Mouse (Mus musculus): Measurements from ENCODE around the gene Agrp. TPM values are rescaled to one million over a fixed set of nuclear protein-coding genes. Genes with fewer than 3 reads are reported as not detected.
"Not testable (repeated sequence)": the region's sequence is repeated elsewhere in the genome, so short reads cannot be mapped to it uniquely, and the experiment has no call there.

Gene Agrp
- polyA plus RNA-seq, 1 experiment from 2014 or later: 0.89 TPM

DNA sequence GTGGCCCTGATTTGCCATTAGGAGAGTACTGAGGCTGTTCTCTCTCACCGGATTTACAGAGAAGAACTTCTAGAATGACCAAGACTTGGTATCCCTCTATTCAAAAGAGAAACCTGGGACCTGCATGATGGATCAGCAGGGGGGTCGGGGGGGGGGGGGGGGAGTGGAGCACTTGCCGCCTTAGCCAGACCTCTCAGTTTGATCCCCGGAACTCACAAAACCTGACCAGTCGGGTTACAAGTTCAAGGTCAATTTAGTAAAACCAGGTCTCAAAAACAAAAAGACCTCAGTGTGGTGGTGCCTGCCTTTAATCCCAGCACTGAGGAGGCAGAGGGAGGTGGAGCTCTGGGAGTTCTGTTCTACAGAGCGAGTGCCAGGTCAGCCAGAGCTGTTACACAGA lies 62.5 kb downstream of the Agrp start:
- Histone ChIP-seq H3K9ac (no peak overlapping the region), H3K27ac (ENCODE audit: low read depth) (no peak overlapping the region), H3K9me3 (ENCODE audit: low read depth, low read length) (no peaks in the 10 kb centered on the region), H3K4me2 (no peak overlapping the region), H3K4me3 (ENCODE audit: low read depth, low read length) (no peak overlapping the region), H3K27me3 (ENCODE audit: insufficient read depth, low read length) (no peaks in the 10 kb centered on the region), H3K36me3 (ENCODE audit: insufficient read depth) (no peaks in the 10 kb centered on the region), H3K4me1 (ENCODE audit: insufficient read depth) (no peaks in the 10 kb centered on the region)
- 39% methylated on average over 6 of the region's 6 CpGs for WGBS
- no peak for ATAC-seq (ENCODE audit: insufficient read depth)
- TF ChIP-seq CTCF (IDR thresholded peaks at IDR 0.05; ENCODE audit: low read depth): no peak
- no peak for DNase-seq

DNA sequence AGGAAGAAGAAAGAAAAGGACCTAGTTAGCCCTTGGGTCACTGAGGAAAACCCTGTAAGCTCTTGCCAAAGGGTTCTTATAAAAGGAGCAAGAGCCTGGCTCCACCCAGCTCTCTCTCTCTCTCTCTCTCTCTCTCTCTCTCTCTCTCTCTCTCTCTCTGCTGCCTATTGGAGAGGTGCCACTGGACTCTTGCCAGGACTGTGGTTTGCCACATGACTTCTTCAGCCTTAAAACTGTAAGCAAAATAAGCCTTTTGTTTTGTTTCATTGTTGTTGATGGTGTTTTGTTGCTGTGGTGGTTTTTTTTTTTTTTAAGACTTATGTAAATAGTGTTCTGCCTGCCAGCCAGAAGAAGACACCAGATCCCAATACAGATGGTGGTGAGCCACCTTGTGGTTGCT lies 63.8 kb downstream of the Agrp start:
- Histone ChIP-seq H3K4me3 (ENCODE audit: low read depth, low read length) (no peak overlapping the region), H3K36me3 (ENCODE audit: insufficient read depth) (no peaks in the 10 kb centered on the region), H3K27me3 (ENCODE audit: insufficient read depth, low read length) (no peaks in the 10 kb centered on the region), H3K9me3 (ENCODE audit: low read depth, low read length) (no peaks in the 10 kb centered on the region), H3K4me2 (no peak overlapping the region), H3K27ac (ENCODE audit: low read depth) (no peak overlapping the region), H3K9ac (no peak overlapping the region), H3K4me1 (ENCODE audit: insufficient read depth) (no peaks in the 10 kb centered on the region)
- DNase-seq (peak; percentile 75), ATAC-seq (ENCODE audit: insufficient read depth) (no peak)
- TF ChIP-seq CTCF (IDR thresholded peaks at IDR 0.05; ENCODE audit: low read depth): no peak

DNA sequence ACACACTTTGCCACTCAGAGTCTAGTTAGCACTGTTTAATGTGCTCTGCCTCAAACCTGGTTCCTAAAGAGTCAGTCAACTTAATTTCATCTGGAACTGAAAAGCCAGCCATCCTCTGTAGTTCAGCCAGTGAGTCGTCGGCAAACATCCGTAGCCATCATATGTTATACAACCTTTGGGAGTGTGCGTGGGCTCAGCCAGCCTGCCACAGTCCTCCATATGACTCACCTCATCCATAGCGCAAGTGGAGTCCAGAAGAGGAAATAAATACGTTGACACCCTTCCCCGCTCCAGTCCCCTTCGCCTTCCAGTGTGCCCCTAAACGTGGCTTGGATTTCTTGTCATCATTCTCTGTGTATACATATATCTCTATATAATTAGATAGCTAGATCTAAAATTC lies 65.4 kb downstream of the Agrp start:
- Histone ChIP-seq H3K9me3 (ENCODE audit: low read depth, low read length) (no peaks in the 10 kb centered on the region), H3K4me3 (ENCODE audit: low read depth, low read length) (no peak overlapping the region), H3K4me2 (no peak overlapping the region), H3K36me3 (ENCODE audit: insufficient read depth) (no peaks in the 10 kb centered on the region), H3K27ac (ENCODE audit: low read depth) (no peak overlapping the region), H3K9ac (no peak overlapping the region), H3K4me1 (ENCODE audit: insufficient read depth) (peaks cover 3% of the 10 kb centered on the region; the same call in 1 of the 2 replicates), H3K27me3 (ENCODE audit: insufficient read depth, low read length) (no peaks in the 10 kb centered on the region)
- no peak for DNase-seq
- TF ChIP-seq CTCF (IDR thresholded peaks at IDR 0.05; ENCODE audit: low read depth): no peak
- 81% methylated on average over 9 of the region's 9 CpGs for WGBS
- no peak for ATAC-seq (ENCODE audit: insufficient read depth)

DNA sequence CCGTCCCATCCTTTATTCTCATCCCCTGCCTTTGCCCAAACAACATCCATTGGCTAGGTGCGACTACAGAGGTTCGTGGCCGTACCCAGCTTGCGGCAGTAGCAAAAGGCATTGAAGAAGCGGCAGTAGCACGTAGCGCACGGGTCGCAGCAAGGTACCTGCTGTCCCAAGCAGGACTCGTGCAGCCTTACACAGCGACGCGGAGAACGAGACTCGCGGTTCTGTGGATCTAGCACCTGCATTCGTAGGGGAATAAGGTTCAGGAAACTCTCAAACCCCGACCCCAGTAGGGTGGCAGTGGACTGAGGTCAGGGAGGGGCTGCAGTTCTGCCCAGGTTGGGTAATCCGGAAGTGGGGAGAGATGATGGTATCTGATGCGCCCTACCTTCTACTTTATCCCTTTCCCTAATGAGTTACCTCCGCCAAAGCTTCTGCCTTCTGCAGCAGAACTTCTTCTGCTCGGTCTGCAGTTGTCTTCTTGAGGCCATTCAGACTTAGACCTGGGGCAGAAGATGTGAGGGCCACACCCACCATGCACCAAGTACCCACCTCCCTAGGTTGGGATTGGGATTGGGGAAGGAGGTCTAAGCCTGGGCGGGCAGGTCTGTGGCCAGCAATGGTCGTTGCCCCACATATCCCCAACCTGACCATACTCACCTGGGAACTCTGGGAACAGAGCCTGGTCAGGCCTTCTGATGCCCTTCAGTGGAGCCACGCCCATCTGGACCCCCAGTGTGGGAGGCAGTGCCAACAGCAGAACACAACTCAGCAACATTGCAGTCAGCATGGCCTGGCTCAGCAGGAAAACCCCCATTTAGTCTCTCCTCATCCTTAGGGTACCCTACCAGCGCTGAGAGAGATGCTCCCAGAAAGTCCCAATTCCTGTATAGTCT lies 70.2 kb downstream of the Agrp start:
- TF ChIP-seq CTCF (IDR thresholded peaks at IDR 0.05; ENCODE audit: low read depth): no peak
- H3K9ac ChIP-seq: peak overlapping the region; percentile 62
- DNase-seq (peak; percentile 56), ATAC-seq (ENCODE audit: insufficient read depth) (peak; percentile 8; the same call in 1 of the 2 replicates)
- no peak overlapping the region for H3K27ac ChIP-seq (ENCODE audit: low read depth)
- 20% methylated on average over 27 of the region's 27 CpGs for WGBS
- H3K4me3 ChIP-seq (ENCODE audit: low read depth, low read length): peak overlapping the region; percentile 74
- no peaks in the 10 kb centered on the region for H3K27me3 ChIP-seq (ENCODE audit: insufficient read depth, low read length)
- peak overlapping the region; percentile 80 for H3K4me2 ChIP-seq
- no peaks in the 10 kb centered on the region for H3K9me3 ChIP-seq (ENCODE audit: low read depth, low read length)
- H3K4me1 ChIP-seq (ENCODE audit: insufficient read depth): peaks cover 10% of the 10 kb centered on the region
- 0 out of 2 replicates have a peak, but pooled peaks cover 2% of the 10 kb centered on the region for H3K36me3 ChIP-seq (ENCODE audit: insufficient read depth)

DNA sequence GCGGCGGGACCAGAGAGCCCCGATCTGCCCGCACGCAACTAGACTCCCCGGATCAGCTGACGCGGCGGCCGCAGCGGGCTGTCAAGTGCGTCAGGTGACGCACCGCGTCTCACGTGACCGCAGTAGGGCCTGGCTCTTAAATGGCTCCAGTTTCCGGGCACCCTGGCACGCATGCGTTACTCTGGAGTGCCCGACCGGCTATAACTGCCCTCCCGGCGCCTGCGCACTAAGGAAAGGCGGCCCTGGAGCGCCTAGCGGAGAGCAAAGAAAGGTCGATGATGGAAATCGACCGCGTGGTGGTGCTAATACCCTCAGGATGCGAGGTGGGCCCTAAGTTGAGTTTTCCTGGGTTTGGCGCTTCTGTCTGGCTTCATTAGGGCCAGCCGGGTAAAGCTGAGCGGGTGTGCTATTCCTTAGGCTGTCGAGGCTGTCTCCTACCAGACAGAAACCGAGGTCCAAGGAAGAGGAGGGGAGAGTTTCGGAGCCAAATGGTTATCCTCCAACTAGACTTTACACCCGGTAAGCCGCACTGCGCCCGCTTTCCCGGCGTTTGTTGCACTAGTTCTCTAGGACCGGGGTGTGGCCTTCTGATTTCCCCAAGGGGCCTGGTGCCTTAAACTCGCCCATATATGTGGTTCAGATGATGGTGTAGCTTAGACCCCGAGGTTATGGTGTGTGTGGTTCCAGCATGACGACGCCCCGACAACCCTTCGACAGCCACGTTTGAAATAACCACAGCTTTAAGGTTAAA lies 71.1 kb downstream of the Agrp start, which contains the start of gene Atp6v0d1:
TSS of gene Atp6v0d1 (minus strand) at position 96 of the 751 bp plus-strand sequence.
- Histone ChIP-seq H3K36me3 (ENCODE audit: insufficient read depth) (0 out of 2 replicates have a peak, but pooled peaks cover 2% of the 10 kb centered on the region), H3K9ac (peak within 1 kb of the TSS; percentile 73), H3K4me1 (ENCODE audit: insufficient read depth) (peaks cover 10% of the 10 kb centered on the region), H3K27me3 (ENCODE audit: insufficient read depth, low read length) (no peaks in the 10 kb centered on the region), H3K9me3 (ENCODE audit: low read depth, low read length) (no peaks in the 10 kb centered on the region), H3K4me2 (peak within 1 kb of the TSS; percentile 80), H3K27ac (ENCODE audit: low read depth) (peak within 1 kb of the TSS; percentile 72), H3K4me3 (ENCODE audit: low read depth, low read length) (peak within 1 kb of the TSS; percentile 74)
- peak; percentile 91 for TF ChIP-seq CTCF (IDR thresholded peaks at IDR 0.05; ENCODE audit: low read depth)
- 3% methylated on average over 53 of the region's 53 CpGs for WGBS
- peak; percentile 100 for DNase-seq
- peak; percentile 99 for ATAC-seq (ENCODE audit: insufficient read depth)

DNA sequence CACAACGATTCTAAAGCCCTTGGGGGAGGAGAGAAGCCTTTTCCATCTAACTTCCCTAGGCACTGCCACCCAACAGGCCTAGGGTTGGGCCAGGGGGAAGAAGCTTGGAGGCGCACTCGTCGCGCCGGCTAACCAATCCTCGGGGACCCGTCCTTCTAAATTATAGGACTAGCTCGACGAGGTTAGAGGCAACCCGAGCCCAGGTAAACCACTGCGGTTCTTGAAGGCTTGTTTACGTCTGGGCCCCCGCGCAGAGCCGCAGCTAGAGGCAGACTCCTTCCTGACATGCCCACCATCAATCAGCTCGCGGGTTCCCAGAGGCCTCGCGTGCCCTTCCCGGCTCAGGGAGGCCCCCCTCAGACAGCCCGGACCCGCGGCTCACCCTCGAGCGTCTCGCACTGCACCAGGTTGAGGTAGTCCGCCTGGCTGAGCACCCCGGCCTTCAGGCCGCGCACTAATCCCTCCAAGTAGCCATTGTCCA lies 71.8 kb downstream of the Agrp start:
- H3K36me3 ChIP-seq (ENCODE audit: insufficient read depth): 0 out of 2 replicates have a peak, but pooled peaks cover 2% of the 10 kb centered on the region
- peak overlapping the region; percentile 73 for H3K9ac ChIP-seq
- WGBS: under 1% methylated on average over 31 of the region's 31 CpGs
- DNase-seq (peak; percentile 26), ATAC-seq (ENCODE audit: insufficient read depth) (peak; percentile 71)
- H3K27me3 ChIP-seq (ENCODE audit: insufficient read depth, low read length): no peaks in the 10 kb centered on the region
- peak overlapping the region; percentile 72 for H3K27ac ChIP-seq (ENCODE audit: low read depth)
- H3K9me3 ChIP-seq (ENCODE audit: low read depth, low read length): no peaks in the 10 kb centered on the region
- H3K4me2 ChIP-seq: peak overlapping the region; percentile 80
- TF ChIP-seq CTCF (IDR thresholded peaks at IDR 0.05; ENCODE audit: low read depth): no peak
- peak overlapping the region; percentile 74 for H3K4me3 ChIP-seq (ENCODE audit: low read depth, low read length)
- peaks cover 10% of the 10 kb centered on the region for H3K4me1 ChIP-seq (ENCODE audit: insufficient read depth)

DNA sequence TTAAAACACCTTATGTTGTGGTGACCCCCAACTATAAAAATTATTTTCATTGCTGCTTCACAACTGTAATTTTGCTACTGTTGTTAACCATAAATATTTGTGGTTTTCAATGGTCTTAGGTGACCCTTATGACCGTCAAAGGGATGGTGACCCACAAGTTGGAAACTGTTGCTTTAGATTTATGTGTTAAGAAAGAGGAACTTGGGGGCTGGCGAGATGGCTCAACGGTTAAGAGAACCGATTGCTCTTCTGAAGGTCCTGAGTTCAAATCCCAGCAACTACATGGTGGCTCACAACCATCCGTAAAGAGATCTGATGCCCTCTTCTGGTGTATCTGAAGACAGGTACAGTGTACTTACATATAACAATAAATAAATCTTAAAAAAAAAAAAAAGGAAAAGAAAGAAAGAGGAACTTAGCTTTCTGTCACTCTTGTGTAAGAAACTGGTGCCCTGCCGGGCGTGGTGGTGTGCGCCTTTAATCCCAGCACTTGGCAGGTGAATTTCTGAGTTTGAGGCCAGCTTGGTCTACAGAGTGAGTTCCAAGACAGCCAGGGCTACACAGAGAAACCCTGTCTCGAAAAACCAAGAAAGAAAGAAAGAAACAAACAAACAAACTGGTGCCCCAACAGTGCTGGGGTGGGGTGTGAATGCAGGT lies 72.5 kb downstream of the Agrp start:
- H3K9me3 ChIP-seq (ENCODE audit: low read depth, low read length); DNase-seq; H3K27me3 ChIP-seq (ENCODE audit: insufficient read depth, low read length); H3K27ac ChIP-seq (ENCODE audit: low read depth); H3K36me3 ChIP-seq (ENCODE audit: insufficient read depth); ATAC-seq (ENCODE audit: insufficient read depth): not testable (repeated sequence)
- peak overlapping the region; percentile 74 for H3K4me3 ChIP-seq (ENCODE audit: low read depth, low read length)
- peaks cover 10% of the 10 kb centered on the region for H3K4me1 ChIP-seq (ENCODE audit: insufficient read depth)
- H3K4me2 ChIP-seq: peak overlapping the region; percentile 80
- 79% methylated on average over 9 of the region's 9 CpGs for WGBS
- peak overlapping the region; percentile 73 for H3K9ac ChIP-seq
